Mouse (Mus musculus): ENCODE results near the gene Zc3hc1. TPM values are rescaled to one million over a fixed set of nuclear protein-coding genes. Genes with fewer than 3 reads are reported as not detected.

Zc3hc1 gene
- polyA plus RNA-seq (2014; fragmentation: Nextera tagmentation; extraction: Ambion mirVana) = 75.4 and 76.8 TPM in 2 replicates

DNA sequence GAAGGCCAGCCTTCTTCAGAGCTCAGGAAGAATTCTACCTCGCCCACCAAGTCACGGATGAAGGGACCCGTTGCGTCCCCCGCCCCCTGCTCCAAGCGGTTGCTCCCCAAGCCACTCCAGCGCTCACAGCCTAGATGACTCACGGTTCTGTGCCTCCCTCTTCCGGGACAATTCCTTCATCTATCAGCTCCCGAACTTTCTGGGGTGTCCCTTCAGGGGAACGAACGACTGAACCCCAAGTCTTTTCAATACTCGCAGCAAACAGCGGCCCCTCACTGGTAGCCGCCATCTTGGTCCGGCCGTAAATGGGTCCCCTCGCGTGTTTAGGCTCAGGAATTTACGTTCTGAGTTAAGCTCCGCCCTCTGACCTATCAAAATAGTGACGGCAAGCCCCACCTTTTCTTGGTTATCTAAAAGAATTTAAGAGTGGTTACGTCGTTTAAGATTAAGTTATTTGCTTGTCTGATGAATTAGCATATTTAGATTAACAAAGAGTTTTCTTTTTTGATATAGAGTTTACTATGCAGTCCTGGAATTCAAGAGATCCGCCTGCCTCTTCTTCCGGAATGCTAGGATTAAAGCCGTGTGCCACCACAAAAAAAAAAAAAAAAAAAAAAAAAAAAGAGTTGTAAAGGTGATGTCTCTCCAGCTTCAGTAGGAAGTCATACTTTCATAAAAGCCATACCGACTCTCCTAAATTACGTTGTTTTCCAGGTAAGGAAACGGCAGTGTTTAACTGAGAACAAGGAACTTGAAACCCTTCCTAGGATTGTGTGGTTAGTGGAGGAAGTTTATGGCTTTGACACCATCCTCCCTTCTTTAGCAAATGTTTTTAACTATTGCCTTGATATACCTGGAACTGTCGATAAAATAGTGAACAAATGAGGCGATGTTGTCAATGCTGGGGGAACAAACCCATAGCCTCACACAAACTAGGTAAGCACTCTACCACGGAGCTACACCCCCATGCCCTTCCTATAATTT is at the start of gene Zc3hc1:
Gene Zc3hc1 (minus strand): TSS at position 315 of the 984 bp plus-strand sequence.
- DNase-seq (ENCODE audit: low spot score, missing footprints) (peak; percentile 98), ATAC-seq (ENCODE audit: low FRiP score) (peak; percentile 77)
- Histone ChIP-seq H3K4me2 (peak within 1 kb of the TSS; percentile 40), H3K36me3 (ENCODE audit: control insufficient read depth, insufficient read depth, low read length) (no peaks in the 10 kb centered on the region), H3K27ac (ENCODE audit: low read depth, low read length) (no peak within 1 kb of the TSS), H3K4me1 (ENCODE audit: control insufficient read depth, insufficient read depth, low read length) (no peaks in the 10 kb centered on the region), H3K9ac (ENCODE audit: low read length) (peak within 1 kb of the TSS; percentile 81), H3K27me3 (ENCODE audit: control insufficient read depth, insufficient read depth, low read length) (no peaks in the 10 kb centered on the region), H3K4me3 (ENCODE audit: low read depth, low read length) (peak within 1 kb of the TSS; percentile 65), H3K9me3 (ENCODE audit: control insufficient read depth, low read length) (no peaks in the 10 kb centered on the region)
- 17% methylated on average over 33 of the region's 33 CpGs for WGBS

DNA sequence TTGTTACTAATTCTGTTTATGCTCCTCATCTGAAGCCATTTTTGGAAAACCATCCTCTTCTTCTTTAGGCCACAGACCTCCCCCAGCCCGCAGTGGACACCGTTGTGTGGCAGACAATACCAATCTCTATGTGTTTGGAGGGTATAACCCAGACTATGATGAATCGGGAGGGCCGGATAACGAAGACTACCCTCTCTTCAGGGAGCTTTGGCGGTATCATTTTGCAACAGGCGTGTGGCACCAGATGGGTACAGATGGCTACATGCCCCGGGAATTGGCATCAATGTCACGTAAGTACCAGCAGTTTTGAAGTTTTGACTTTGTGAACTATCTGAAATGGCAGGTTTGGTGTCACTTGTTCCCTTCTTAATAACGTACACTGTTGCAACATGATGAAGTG is 48.7 kb upstream of the Zc3hc1 start:
- WGBS = 96% methylated on average over 10 of the region's 10 CpGs

DNA sequence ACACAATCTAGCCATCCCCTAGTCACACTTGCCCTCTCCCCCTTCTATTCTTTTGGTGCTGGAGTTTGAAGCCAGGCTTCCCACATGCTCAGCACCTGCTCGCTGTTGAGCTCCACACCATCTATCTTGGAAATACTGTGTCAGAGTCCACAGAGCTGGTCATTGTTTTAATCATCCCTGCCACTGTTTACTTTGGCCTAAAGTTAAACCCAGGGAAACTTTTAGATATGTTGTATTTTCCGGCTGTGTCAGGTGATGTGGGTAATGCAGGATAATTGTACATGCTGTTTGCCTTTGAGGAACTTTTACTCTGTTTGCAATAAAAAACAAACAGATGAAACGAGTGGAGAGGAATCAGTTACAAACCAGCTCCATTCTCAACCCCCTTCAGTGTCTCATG is 46.2 kb upstream of the Zc3hc1 start:
- Histone ChIP-seq H3K4me2 (no peak overlapping the region), H3K9ac (ENCODE audit: low read length) (no peak overlapping the region), H3K4me1 (ENCODE audit: control insufficient read depth, insufficient read depth, low read length) (no peaks in the 10 kb centered on the region), H3K27ac (ENCODE audit: low read depth, low read length) (no peak overlapping the region), H3K4me3 (ENCODE audit: low read depth, low read length) (no peak overlapping the region), H3K9me3 (ENCODE audit: control insufficient read depth, low read length) (no peaks in the 10 kb centered on the region), H3K27me3 (ENCODE audit: control insufficient read depth, insufficient read depth, low read length) (no peaks in the 10 kb centered on the region), H3K36me3 (ENCODE audit: control insufficient read depth, insufficient read depth, low read length) (no peaks in the 10 kb centered on the region; the same call in 1 of the 2 replicates)
- ATAC-seq (ENCODE audit: low FRiP score) = no peak
- 86% methylated on average over 3 of the region's 3 CpGs for WGBS
- no peak for DNase-seq (ENCODE audit: low spot score, missing footprints)

More for the DNA sequence above, 48.7 kb upstream of the Zc3hc1 start:
- no peak overlapping the region for H3K4me2 ChIP-seq
- H3K27ac ChIP-seq (ENCODE audit: low read depth, low read length) = no peak overlapping the region
- peaks cover 2% of the 10 kb centered on the region; the same call in 1 of the 2 replicates for H3K36me3 ChIP-seq (ENCODE audit: control insufficient read depth, insufficient read depth, low read length)
- DNase-seq (ENCODE audit: low spot score, missing footprints) (no peak), ATAC-seq (ENCODE audit: low FRiP score) (no peak)
- H3K9ac ChIP-seq (ENCODE audit: low read length) = no peak overlapping the region
- H3K9me3 ChIP-seq (ENCODE audit: control insufficient read depth, low read length) = no peaks in the 10 kb centered on the region
- no peaks in the 10 kb centered on the region for H3K4me1 ChIP-seq (ENCODE audit: control insufficient read depth, insufficient read depth, low read length)
- no peak overlapping the region for H3K4me3 ChIP-seq (ENCODE audit: low read depth, low read length)
- H3K27me3 ChIP-seq (ENCODE audit: control insufficient read depth, insufficient read depth, low read length) = no peaks in the 10 kb centered on the region

DNA sequence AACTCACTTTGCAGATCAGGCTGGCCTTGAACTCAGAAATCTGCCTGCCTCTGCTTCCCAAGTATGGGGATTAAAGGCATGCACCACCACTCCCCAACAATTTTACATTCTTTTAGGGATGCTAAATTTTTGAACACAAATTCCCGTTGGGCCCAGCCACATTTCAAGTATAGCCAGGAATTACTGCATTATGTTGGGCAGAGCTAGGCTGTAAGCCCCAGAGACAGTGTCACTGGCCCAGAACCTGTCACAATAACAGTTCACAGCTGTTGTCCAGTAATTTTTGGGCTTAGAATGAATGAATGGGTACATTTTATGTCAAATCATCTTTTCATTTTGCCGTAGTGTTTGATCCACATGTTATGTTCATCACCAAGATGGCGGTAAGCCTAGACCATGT is 45.6 kb upstream of the Zc3hc1 start:
- Histone ChIP-seq H3K9me3 (ENCODE audit: control insufficient read depth, low read length) (no peaks in the 10 kb centered on the region), H3K4me1 (ENCODE audit: control insufficient read depth, insufficient read depth, low read length) (no peaks in the 10 kb centered on the region), H3K9ac (ENCODE audit: low read length) (no peak overlapping the region), H3K36me3 (ENCODE audit: control insufficient read depth, insufficient read depth, low read length) (no peaks in the 10 kb centered on the region; the same call in 1 of the 2 replicates), H3K4me3 (ENCODE audit: low read depth, low read length) (no peak overlapping the region), H3K27me3 (ENCODE audit: control insufficient read depth, insufficient read depth, low read length) (no peaks in the 10 kb centered on the region), H3K27ac (ENCODE audit: low read depth, low read length) (no peak overlapping the region), H3K4me2 (no peak overlapping the region)
- 96% methylated on average over 3 of the region's 3 CpGs for WGBS
- no peak for DNase-seq (ENCODE audit: low spot score, missing footprints)
- ATAC-seq (ENCODE audit: low FRiP score) = no peak

DNA sequence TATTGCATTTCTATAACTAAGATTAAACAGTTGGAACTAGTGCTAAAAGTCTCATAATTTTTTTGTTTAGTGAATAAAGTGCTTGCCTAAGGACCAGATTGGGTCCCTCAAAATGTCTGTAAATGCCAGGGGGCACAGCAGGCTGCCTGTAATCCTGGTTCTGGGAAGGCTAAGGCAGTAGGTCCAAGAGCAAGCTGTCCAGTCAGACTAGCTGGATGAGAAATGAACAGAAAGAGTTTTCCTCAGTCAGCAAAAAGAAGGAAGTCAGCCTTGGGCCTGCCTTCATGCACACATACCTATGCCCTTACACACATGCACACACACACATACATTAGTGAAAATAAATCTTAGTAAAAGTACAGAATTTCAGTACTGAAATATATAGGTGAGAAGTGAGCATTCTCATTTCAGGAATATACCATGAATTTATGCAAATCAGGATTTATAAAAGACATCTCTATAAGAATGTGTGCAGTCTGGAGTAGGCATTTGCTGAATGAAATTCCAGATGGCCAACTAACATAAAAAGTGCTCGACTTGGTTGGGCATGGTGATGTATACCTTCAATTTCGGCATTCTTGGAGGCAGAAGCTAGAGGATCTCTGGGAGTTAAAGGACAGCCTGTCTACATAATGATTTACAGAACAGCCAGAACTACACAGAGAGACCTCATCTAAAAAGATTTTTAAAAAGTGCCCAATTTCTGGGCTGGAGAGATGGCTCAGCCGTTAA is 41.8 kb upstream of the Zc3hc1 start:
- no peaks in the 10 kb centered on the region for H3K36me3 ChIP-seq (ENCODE audit: control insufficient read depth, insufficient read depth, low read length)
- H3K27ac ChIP-seq (ENCODE audit: low read depth, low read length) = no peak overlapping the region
- H3K4me1 ChIP-seq (ENCODE audit: control insufficient read depth, insufficient read depth, low read length) = no peaks in the 10 kb centered on the region
- DNase-seq (ENCODE audit: low spot score, missing footprints) (no peak), ATAC-seq (ENCODE audit: low FRiP score) (no peak)
- no peak overlapping the region for H3K4me2 ChIP-seq
- H3K9me3 ChIP-seq (ENCODE audit: control insufficient read depth, low read length) = no peaks in the 10 kb centered on the region
- no peak overlapping the region for H3K9ac ChIP-seq (ENCODE audit: low read length)
- H3K4me3 ChIP-seq (ENCODE audit: low read depth, low read length) = no peak overlapping the region
- no peaks in the 10 kb centered on the region for H3K27me3 ChIP-seq (ENCODE audit: control insufficient read depth, insufficient read depth, low read length)
- WGBS = 88% methylated on average over 3 of the region's 3 CpGs

DNA sequence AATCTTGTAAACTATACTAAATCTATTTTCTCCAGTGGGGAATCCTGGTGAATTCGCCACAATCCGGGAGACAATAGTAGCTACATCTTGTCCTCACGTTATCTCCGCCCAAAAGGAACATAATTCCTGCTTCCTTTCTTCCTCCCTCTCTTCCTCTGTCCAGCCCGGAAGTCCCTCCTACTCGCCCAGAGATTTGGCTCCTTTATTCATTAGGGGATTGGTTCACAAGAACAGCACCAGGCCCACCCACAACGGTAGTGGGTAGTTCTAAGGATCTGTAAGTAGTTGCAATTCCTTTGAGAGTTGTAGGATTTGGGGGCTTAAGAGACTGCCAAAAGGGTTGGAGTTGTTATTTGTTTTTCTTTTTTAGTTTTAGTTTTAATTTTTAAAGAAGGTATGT is 26.0 kb upstream of the Zc3hc1 start:
- H3K27me3 ChIP-seq (ENCODE audit: control insufficient read depth, insufficient read depth, low read length) = no peaks in the 10 kb centered on the region
- no peak for ATAC-seq (ENCODE audit: low FRiP score)
- H3K9me3 ChIP-seq (ENCODE audit: control insufficient read depth, low read length) = no peaks in the 10 kb centered on the region
- no peak overlapping the region for H3K4me3 ChIP-seq (ENCODE audit: low read depth, low read length)
- no peak overlapping the region for H3K9ac ChIP-seq (ENCODE audit: low read length)
- no peak overlapping the region for H3K27ac ChIP-seq (ENCODE audit: low read depth, low read length)
- WGBS = 87% methylated on average over 7 of the region's 7 CpGs
- no peaks in the 10 kb centered on the region for H3K4me1 ChIP-seq (ENCODE audit: control insufficient read depth, insufficient read depth, low read length)
- peak; percentile 53 for DNase-seq (ENCODE audit: low spot score, missing footprints)
- no peak overlapping the region for H3K4me2 ChIP-seq
- no peaks in the 10 kb centered on the region; the same call in 1 of the 2 replicates for H3K36me3 ChIP-seq (ENCODE audit: control insufficient read depth, insufficient read depth, low read length)

DNA sequence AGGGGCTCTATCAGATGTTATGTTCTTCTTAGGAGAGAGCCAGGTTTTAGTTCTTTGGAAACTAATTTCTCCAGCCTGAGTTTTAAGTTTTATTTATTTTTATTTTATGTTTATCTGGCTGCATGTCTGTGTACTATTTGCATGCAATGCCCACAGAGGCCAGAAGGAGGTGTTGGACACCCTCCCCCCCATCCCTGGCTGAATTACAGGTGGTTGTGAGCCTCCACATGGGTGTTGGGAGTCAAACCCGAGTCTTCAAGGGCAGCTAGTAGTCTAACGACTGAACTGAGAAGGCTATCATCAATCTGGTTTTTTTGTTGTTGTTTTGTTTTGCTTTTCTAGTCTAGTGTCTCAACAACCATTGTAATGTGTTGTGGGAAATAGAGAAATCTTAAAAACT is 25.3 kb upstream of the Zc3hc1 start:
- DNase-seq (ENCODE audit: low spot score, missing footprints) = peak; percentile 73
- H3K9me3 ChIP-seq (ENCODE audit: control insufficient read depth, low read length) = no peaks in the 10 kb centered on the region
- WGBS = 90% methylated on average over 2 of the region's 2 CpGs
- H3K4me1 ChIP-seq (ENCODE audit: control insufficient read depth, insufficient read depth, low read length) = no peaks in the 10 kb centered on the region
- no peak overlapping the region for H3K4me3 ChIP-seq (ENCODE audit: low read depth, low read length)
- no peak overlapping the region for H3K9ac ChIP-seq (ENCODE audit: low read length)
- no peak for ATAC-seq (ENCODE audit: low FRiP score)
- no peaks in the 10 kb centered on the region; the same call in 1 of the 2 replicates for H3K36me3 ChIP-seq (ENCODE audit: control insufficient read depth, insufficient read depth, low read length)
- no peak overlapping the region for H3K27ac ChIP-seq (ENCODE audit: low read depth, low read length)
- H3K27me3 ChIP-seq (ENCODE audit: control insufficient read depth, insufficient read depth, low read length) = no peaks in the 10 kb centered on the region
- H3K4me2 ChIP-seq = no peak overlapping the region

DNA sequence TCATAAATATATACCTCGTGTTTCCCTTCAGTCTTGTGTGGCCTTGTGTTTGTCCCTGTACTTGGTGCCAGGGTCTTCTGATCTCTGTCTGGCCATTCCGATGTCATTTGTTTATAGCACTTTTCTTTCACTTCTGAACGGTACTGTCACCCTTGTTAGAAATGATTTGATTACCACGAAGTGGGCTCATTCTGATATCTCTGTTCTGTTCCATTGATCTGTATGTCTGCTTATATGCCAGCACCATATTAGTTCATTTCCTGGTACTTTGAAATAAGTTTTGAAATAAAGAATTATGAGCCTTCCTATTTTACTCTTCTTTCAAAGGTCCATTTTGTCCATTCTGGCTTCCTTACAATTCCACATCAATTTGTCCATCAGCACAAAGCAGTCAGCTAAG is 20.5 kb upstream of the Zc3hc1 start:
- Histone ChIP-seq H3K9me3 (ENCODE audit: control insufficient read depth, low read length) (no peaks in the 10 kb centered on the region), H3K36me3 (ENCODE audit: control insufficient read depth, insufficient read depth, low read length) (no peaks in the 10 kb centered on the region), H3K4me2 (no peak overlapping the region), H3K4me1 (ENCODE audit: control insufficient read depth, insufficient read depth, low read length) (no peaks in the 10 kb centered on the region), H3K27ac (ENCODE audit: low read depth, low read length) (no peak overlapping the region), H3K27me3 (ENCODE audit: control insufficient read depth, insufficient read depth, low read length) (no peaks in the 10 kb centered on the region), H3K9ac (ENCODE audit: low read length) (no peak overlapping the region), H3K4me3 (ENCODE audit: low read depth, low read length) (no peak overlapping the region)
- DNase-seq (ENCODE audit: low spot score, missing footprints) = peak; percentile 59
- no peak for ATAC-seq (ENCODE audit: low FRiP score)
- WGBS = 90% methylated on average over 4 of the region's 4 CpGs

Measured in midbrain, embryonic 11.5 days (tissue).